Mouse (Mus musculus) urinary bladder, postnatal 25 days (tissue): ENCODE data around the gene Mybpc3.

Source experiments
- DNase-seq: peaks from one replicate; pipeline ENCODE4 v3.0.0; 2022; ENCODE audit warnings: low spot score

The Mybpc3 gene

DNA sequence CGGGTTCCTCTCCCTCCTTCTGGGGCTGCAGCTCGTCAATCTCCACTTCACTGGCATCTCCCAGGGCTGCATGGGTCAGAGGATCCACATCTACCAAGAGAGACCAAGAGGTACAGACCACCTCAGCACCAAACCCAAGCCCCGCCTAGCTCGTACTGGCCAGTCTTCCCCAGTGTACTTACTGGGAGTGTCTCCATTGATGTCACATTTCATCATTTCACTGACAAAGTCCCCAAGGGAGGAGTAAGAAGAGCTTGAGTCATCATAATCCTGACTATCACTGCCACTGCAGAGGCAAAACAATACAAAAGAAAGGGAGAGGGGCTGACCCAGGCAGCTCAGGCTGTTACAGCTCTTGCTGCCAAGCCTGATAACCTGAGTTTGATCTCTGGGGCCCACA is 49.7 kb downstream of the Mybpc3 start:
- DNase-seq: no peak

DNA sequence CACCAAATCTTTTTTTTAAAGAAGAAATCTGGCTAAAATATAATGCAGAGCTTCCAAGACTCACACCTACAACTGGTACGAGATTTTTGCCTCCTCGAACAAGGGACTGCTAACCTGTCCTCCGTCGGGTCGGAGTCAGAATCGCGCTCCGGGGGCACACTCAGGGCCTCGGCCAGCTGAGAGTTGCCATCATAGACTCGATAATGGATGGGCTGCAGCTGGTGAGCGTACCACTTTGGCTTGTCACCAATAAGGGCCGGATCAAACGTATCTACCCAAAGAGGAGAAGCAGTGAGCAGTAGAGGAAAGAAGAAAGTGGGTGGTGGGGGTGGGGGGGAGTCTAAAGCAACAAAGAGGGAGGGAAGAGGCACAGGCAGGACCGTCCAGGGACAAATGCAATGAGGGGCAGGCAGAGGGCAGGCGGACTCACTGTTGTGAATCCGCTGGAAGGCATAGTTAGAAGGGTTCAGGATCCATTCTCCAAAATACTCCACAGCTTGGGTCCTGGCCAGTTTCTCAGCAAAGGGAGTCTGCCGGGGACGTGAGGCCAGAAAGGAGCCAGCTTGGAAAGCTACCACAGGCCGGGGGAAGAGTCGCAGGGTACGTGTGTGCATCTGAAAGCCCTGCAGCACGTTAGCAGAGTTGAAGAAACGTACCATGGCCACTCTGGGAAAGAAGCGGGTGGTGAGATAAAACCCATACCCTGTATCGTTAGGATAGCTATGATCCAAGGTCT is 51.8 kb downstream of the Mybpc3 start:
- DNase-seq: no peak

DNA sequence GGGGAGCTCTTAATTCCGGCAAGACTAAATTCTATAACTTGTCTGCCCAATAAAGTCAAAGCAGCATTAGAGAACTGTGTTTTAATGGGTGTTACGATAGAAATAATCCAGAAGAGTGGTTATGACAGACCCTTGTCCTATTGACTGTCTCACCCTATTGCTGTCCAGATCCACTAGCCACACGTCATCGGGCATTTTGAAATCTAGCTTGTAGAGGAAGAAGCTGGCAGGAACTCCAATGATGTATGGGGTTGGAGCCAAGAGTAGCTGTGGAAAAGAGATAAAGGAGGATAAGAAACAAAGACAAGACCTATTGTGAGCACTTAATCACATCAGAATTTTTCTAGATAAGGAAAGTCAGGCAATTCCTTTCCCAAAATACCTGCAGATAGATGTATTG is 57.5 kb downstream of the Mybpc3 start:
- DNase-seq: no peak

DNA sequence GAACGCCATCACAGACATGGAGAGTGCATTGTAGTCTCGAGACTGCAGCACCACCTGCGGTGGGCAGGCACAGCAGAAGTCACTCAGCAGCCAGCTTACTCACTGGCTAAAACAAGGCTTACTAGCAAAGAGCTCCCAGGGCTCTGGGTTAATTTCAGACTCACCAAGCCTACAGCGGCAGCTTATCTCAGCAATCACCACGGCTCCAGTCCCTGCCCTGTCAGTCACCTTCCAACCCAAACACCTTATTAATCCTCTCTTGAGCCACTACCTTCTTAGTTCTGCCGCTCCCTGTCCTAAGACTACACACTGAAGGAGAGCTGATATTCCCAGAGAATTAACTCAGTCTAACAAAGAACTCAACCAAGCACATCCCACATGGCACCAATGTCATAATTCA is 58.3 kb downstream of the Mybpc3 start:
- no peak for DNase-seq

DNA sequence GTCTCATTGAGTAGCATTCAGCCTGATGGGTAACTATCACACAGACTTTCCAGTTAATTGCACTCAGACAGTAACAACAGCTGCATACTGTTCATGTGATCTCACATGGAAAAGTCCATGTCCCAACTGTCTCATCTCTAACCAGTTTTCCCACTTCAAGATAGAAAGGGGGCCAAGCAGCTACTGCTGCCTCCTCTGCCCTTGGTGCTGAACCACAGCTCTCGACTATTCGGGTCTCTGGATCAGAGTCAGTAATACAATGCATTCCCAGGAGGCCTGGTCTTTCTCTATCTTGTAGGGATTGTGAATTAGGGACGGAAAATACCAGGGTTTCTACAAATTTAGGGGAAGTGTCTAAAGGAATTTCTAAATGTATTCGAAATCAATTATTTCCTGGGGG is 61.9 kb downstream of the Mybpc3 start:
- DNase-seq: no peak

DNA sequence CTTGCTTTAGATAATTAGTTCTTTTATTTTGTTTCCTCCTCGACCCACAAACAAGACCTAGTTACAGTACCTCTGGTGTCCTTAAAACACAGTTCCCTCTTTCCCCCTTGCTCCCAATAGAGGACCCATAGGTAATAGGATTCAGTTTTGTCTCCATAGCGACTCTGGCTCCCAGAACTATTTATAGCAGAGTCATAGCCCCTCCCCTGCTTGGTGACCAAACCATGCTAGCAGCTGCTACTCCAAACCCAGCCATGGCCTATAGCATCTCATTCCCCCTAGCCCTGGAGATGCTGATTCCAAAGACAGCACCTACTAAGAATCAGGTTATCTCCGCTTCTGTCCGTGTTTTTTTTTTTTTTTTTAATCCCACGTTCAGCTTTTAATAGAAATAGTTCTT is 62.8 kb downstream of the Mybpc3 start:
- no peak for DNase-seq

DNA sequence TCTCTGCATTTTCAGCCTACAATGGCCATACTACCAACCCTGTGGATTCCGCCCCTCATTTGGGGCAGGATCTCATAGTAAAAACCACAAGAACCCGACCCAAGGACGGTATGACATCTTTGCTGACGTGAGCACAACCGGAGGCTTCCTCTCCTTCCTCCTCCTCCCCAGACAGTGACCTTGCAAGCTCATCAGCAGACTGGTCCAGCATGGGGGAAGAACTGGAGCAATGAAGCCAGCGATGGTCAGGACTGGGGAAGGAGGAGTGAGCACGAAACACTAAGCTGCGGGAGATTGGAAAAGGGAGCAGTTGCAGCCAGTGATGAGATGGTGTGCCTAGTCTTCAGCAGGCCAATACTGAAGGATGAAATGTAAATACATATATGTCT is 64.1 kb downstream of the Mybpc3 start:
- no peak for DNase-seq

DNA sequence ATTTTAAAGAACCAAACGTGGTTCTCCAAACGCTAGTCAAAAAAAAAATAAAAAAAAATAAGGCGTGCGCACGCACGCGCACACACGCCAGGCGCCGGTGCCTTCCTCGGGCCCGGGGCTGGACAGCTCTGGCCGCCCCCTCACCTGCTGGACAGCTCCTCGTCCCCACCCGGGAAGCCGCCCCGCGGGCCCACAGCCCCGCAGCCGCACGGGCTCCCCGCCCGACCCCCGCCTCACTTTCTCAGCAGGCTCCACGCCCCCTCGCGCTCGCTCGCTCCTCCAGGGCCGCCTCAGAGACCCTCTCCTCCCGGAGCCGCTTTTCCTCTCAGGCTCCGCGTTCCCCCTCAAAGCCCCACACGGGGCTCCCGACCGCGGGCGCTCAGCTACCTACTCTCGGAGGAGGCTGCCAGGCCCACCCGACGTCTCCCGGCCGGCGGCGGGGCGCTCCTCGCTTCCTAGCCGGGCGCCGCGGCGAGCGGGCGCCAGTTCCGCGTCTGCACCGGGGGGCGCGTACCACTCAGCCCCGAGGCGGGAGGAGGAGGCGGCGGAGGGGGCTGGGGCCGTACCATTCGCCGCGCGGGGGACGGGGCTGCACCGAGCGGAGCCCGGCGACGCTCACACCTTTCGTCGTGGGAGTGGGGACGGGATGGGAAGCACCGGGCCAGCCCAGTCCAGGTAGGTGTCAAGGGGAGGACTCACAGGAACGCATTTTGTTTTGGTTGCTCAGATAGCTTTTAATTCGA is 64.6 kb downstream of the Mybpc3 start:
- peak; percentile 63 for DNase-seq

DNA sequence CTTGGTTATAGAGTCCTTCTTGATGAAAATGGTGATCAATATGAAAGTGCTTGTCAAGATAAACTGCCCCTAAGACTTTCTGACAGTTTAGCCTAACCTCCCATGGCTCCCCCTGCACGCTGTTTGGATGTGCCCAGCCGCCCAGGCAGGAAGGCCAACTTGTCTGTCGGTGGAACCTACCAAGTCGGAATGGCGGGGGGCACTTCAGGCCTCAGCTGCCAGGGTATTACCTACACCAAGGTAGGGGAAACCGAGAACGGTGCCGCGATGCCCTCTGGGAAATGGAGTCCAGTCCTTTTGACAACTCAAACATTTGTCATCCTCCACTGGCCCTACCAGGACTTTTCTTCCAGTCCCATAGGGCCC is 65.2 kb downstream of the Mybpc3 start:
- peak; percentile 85 for DNase-seq

DNA sequence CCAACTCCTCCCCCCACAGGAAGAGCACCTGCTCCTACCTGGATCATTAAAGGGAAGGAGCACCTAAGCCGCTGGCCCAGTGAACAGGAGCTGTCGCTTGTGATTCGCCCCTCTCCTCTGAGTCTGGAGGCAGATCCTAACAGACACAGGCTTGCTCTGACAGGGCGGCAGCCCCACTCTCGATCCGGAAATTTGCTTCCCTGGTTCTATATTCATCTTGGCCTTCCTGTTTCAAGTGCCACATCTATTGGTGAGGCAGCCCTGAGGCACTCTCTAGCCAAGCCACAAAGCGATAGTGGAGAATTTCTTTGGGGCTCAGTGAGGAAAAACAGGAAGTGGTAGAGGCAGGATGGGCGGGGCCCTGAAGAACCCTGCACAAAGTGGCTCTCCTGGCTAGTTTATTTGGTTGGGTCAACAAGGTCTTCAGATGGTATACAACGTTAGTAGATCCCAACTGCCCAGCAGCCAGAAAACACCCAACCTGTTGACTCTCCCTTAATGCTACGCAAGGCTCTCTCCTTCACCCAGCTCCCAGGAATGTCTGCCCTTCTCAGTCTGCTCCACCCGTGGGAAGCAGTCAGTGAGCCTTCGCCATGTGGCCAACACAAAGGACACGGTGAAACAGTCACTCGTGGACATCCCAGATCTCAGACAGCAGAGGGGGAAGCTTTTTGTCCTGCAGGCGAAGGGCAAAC is 65.9 kb downstream of the Mybpc3 start, which contains the start of gene Madd:
Gene Madd, minus strand, starts transcription at position 127 of the 695 bp plus-strand sequence.
- DNase-seq: no peak
